Mouse (Mus musculus): Measurements from ENCODE around the gene Gm11111.

DNA sequence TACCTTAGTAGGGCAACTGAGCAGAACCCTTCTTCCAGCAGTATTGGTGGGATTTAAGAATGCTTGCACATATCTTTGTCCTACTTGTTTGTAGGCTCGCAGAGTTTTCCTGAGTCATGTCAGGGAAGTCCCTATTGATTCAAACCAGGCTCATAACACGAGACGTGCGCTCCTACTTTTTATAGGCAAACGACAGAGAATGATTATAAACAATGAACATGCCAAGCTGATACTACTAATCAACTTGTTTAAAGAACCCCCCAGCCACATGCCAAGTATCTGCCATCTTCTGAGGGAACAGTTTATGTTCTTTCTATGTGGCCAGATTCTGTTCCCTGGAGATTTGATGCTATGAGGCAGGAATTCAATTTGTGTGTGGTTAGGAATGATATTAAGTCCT, 28.3 kb downstream of the Gm11111 start:
- TF ChIP-seq CTCF (conservative IDR thresholded peaks at IDR 0.05; ENCODE audit: insufficient read depth, insufficient read length, low read depth, low read length) (no peak), POLR2A (IDR thresholded peaks at IDR 0.05; ENCODE audit: low read depth, low read length) (no peak)
